ENCODE assay signal across 11 mouse cellular contexts in the genomic region with DNA sequence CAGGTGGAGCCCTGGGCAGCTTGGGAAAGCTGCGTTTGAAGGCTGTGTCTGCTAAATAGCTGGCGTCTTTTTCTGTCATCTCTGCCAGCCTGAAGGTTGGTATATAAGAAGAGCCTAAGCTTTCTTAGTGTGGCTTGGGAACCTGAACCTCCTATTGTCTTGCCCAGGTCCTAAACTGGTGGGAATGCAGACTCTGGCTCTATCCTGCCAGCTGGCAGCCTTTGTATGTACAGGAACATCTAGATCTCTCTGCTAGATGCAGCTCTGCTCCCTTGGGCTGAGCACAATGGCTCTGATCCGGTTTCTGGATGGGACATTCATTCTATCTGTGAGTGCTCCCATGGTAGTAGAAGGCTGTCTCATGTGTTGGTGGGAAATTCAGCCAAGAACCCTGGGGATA. TPM values are rescaled to one million over a fixed set of nuclear protein-coding genes. Genes with fewer than 3 reads are reported as not detected.
DNase-seq lines count a peak whose midpoint lies in the region; ATAC-seq lines count a peak whose summit lies in the region.
"Had no signal": no experiment of that assay in that cellular context is flagged by ENCODE, and none has a peak within 500 bp of the region (broad histone marks: within the 10 kb centered on the region; RNA-seq: fewer than 3 reads in every experiment).

No protein-coding gene starts in this region.

- no peaks in the 10 kb centered on the region for H3K9me3 ChIP-seq in lung, embryonic 15.5 days
- no peaks in the 10 kb centered on the region for H3K9me3 ChIP-seq in limb, embryonic 11.5 days (ENCODE audit: control insufficient read depth, low read length)
- no peaks in the 10 kb centered on the region for H3K9me3 ChIP-seq in stomach, embryonic 15.5 days

- ATAC-seq in lung, embryonic 15.5 days (ENCODE audit: borderline replicate concordance, extremely low read depth, low FRiP score, low TSS enrichment), result no peak
- ATAC-seq in limb, embryonic 11.5 days (ENCODE audit: insufficient number of reproducible peaks, low FRiP score, low TSS enrichment, low read depth), result no peak
- ATAC-seq in stomach, embryonic 15.5 days (ENCODE audit: insufficient read depth, low FRiP score, low read depth), result no peak

- no peak overlapping the region for H3K27ac ChIP-seq in lung, embryonic 15.5 days
- no peak overlapping the region for H3K27ac ChIP-seq in limb, embryonic 11.5 days (replicated peaks; ENCODE audit: low read depth, low read length)
- no peak overlapping the region for H3K27ac ChIP-seq in stomach, embryonic 15.5 days

- WGBS in lung, embryonic 15.5 days, result 44% methylated on average over 3 of the region's 3 CpGs
- 68% methylated on average over 3 of the region's 3 CpGs for WGBS in limb, embryonic 11.5 days
- 49% methylated on average over 3 of the region's 3 CpGs for WGBS in stomach, embryonic 15.5 days

- no peak overlapping the region for H3K9ac ChIP-seq in lung, embryonic 15.5 days
- H3K9ac ChIP-seq in limb, embryonic 11.5 days (ENCODE audit: low read length), result no peak overlapping the region
- H3K9ac ChIP-seq in stomach, embryonic 15.5 days, result peak overlapping the region; percentile 10; the same call in 1 of the 2 replicates

- peaks cover 63% of the 10 kb centered on the region; the same call in 1 of the 2 replicates for H3K27me3 ChIP-seq in lung, embryonic 15.5 days
- 0 out of 2 replicates have a peak, but pooled peaks cover 2% of the 10 kb centered on the region for H3K27me3 ChIP-seq in limb, embryonic 11.5 days (ENCODE audit: control insufficient read depth, insufficient read depth, low read length)
- 0 out of 2 replicates have a peak, but pooled peaks cover 3% of the 10 kb centered on the region for H3K27me3 ChIP-seq in stomach, embryonic 15.5 days (replicated peaks)

- H3K4me3 ChIP-seq in lung, embryonic 15.5 days, result peak overlapping the region; percentile 45
- H3K4me3 ChIP-seq in limb, embryonic 11.5 days (ENCODE audit: low read depth, low read length), result peak overlapping the region; percentile 6
- peak overlapping the region; percentile 51 for H3K4me3 ChIP-seq in stomach, embryonic 15.5 days (replicated peaks)

- no peak for DNase-seq in lung, postnatal 10 days
- peak; percentile 41 for DNase-seq in heart, adult 8-10 months (ENCODE audit: low spot score)
- no peak for DNase-seq in limb, embryonic 11.5 days (ENCODE audit: low spot score)
- no peak for DNase-seq in adrenal gland, adult 8-10 months
- no peak for DNase-seq in cerebellum, postnatal 36 days
- DNase-seq in spleen, postnatal 36 days (ENCODE audit: low spot score in 2 of 2), result no peak
- DNase-seq: cerebellum, postnatal 10 days had no signal

- H3K4me1 ChIP-seq in lung, embryonic 15.5 days, result peaks cover 46% of the 10 kb centered on the region
- H3K4me1 ChIP-seq in limb, embryonic 11.5 days (ENCODE audit: control insufficient read depth, insufficient read depth, low read length), result peaks cover 17% of the 10 kb centered on the region
- H3K4me1 ChIP-seq in stomach, embryonic 15.5 days, result peaks cover 44% of the 10 kb centered on the region

- H3K36me3 ChIP-seq in lung, embryonic 15.5 days, result no peaks in the 10 kb centered on the region
- no peaks in the 10 kb centered on the region for H3K36me3 ChIP-seq in limb, embryonic 11.5 days (ENCODE audit: control insufficient read depth, insufficient read depth, low read length)
- H3K36me3 ChIP-seq in stomach, embryonic 15.5 days, result no peaks in the 10 kb centered on the region

- peak overlapping the region; percentile 57 for H3K4me2 ChIP-seq in lung, embryonic 15.5 days
- H3K4me2 ChIP-seq in limb, embryonic 11.5 days (ENCODE audit: low read depth, severe bottlenecking), result peak overlapping the region; percentile 65
- peak overlapping the region; percentile 56 for H3K4me2 ChIP-seq in stomach, embryonic 15.5 days

RNA-seq across cellular contexts. Expression of a gene that starts 2.9 kb away (rescaled TPM):
- 24.4 TPM in 2 replicates for polyA plus RNA-seq in lung, embryonic 15.5 days (2015; fragmentation: Nextera tagmentation; extraction: Ambion mirVana)
- 10 to 100 TPM; 46.3 to 71.9 (median 54.9) TPM for total RNA-seq in heart, adult 8-10 months (2022)
- 22.5 and 26.0 TPM in 2 replicates for polyA plus RNA-seq in limb, embryonic 11.5 days (2014; fragmentation: Nextera tagmentation; extraction: Ambion mirVana)
- 18.2 and 22.6 TPM in 2 replicates for polyA plus RNA-seq in stomach, embryonic 15.5 days (2015; fragmentation: Nextera tagmentation; extraction: Ambion mirVana)
- 10 to 100 TPM; 20.0 to 86.1 (median 59.0) TPM for total RNA-seq in adrenal gland, adult 8-10 months (2022)
- total RNA-seq: neutrophil, adult 5-6 weeks had no signal

RNA-seq across cellular contexts. Expression of a gene that starts 53.5 kb away (rescaled TPM):
- polyA plus RNA-seq in lung, embryonic 15.5 days (2015; fragmentation: Nextera tagmentation; extraction: Ambion mirVana), result 0.54 and 0.70 TPM in 2 replicates
- total RNA-seq in heart, adult 8-10 months (2022), result not detected
- 0.18 and 0.27 TPM in 2 replicates for polyA plus RNA-seq in limb, embryonic 11.5 days (2014; fragmentation: Nextera tagmentation; extraction: Ambion mirVana)
- polyA plus RNA-seq in stomach, embryonic 15.5 days (2015; fragmentation: Nextera tagmentation; extraction: Ambion mirVana), result 0.14 TPM in 1 of 2 replicates, not detected in the other
- not detected for total RNA-seq in adrenal gland, adult 8-10 months (2022)
- total RNA-seq: neutrophil, adult 5-6 weeks had no signal
- polyA plus RNA-seq: large intestine, adult 2 months had no signal
